Mouse (Mus musculus) E14TG2a.4 (cell line): ENCODE data around the gene Ddc.

Experiments
- CTCF ChIP-seq: conservative IDR thresholded peaks from 2 replicates; pipeline ENCODE4 v1.5.1; 2014; ENCODE audit warnings: low read length
- NANOG ChIP-seq: IDR thresholded peaks from 2 replicates; pipeline ENCODE4 v1.6.1; 2014; ENCODE audit warnings: borderline replicate concordance, low read length, mixed read lengths
- POU5F1 ChIP-seq: IDR thresholded peaks from 2 replicates; pipeline ENCODE4 v1.6.1; 2014; ENCODE audit warnings: low read length, borderline replicate concordance

DNA sequence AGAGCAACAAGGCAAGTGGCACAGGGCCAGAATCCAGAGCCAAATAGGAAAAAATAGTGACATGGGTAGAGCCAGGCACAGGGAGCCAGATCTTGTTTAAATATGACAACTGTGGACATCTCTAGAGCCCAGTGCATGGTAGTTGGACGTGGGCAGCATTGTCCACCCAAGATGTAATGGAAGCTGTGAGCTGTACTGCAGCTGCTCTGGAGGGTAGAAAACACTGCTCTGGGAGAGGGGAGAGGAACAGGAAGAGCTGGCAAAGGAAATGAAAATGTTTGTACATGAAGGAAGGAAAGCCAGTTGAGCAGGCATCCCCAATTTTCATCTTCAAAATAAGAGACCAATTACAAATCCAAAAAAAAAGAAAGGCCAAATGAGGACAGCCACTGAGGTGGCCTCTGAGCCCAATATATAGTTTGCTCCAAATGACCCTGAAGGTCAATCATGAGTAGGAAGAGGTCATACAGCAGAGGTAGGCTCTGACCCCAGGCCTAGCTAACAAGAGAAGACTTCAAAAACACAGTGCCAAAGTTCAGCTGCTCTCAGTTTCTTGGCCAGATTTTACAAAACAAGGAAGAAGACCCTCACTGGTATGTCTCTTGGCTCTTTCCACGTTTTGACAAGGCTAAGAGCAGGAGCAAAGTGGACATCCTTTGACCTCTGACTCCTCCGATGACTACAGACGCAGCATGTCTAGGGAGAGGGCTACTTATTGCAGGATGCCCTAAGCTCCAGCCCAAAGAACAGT is 121.7 kb downstream of the Ddc start:
- TF ChIP-seq CTCF (no peak), POU5F1 (no peak), NANOG (no peak)
